Mouse (Mus musculus): ENCODE data around the gene Calm5. TPM values are rescaled to one million over a fixed set of nuclear protein-coding genes. Genes with fewer than 3 reads are reported as not detected.

Calm5 gene
- polyA plus RNA-seq, 2 experiments from 2014 or later = not detected

Other genes starting within 250 kb of the Calm5 start
- 10 to 100 TPM; 18.6 to 19.2 TPM for gene Fam208b, start 243.1 kb upstream of the Calm5 start, polyA plus RNA-seq (2017; shearing (Covaris generic))
- 10 to 100 TPM; 19.2 to 23.8 TPM for gene Asb13, start 220.1 kb upstream of the Calm5 start, polyA plus RNA-seq (2017; shearing (Covaris generic))
- not detected for gene Calml3, start 49.9 kb upstream of the Calm5 start, polyA plus RNA-seq (2017; shearing (Covaris generic))
- gene Calm4, start 16.4 kb upstream of the Calm5 start, polyA plus RNA-seq (2017; shearing (Covaris generic)) = not detected
- gene Net1, start 64.0 kb downstream of the Calm5 start, polyA plus RNA-seq (2017; shearing (Covaris generic)) = 10 to 100 TPM; 25.3 to 27.0 TPM
- gene Tubal3, start 64.1 kb downstream of the Calm5 start, polyA plus RNA-seq (2017; shearing (Covaris generic)) = under 1 TPM in 1 of 2 experiments, not detected in 1; 0.33 TPM
- gene Ucn3, start 91.2 kb downstream of the Calm5 start, polyA plus RNA-seq (2017; shearing (Covaris generic)) = not detected
- not detected for gene Akr1c14, start 194.8 kb downstream of the Calm5 start, polyA plus RNA-seq (2017; shearing (Covaris generic))